Mouse (Mus musculus) kidney, embryonic 15.5 days (tissue): ENCODE measurements around the gene Caprin2. TPM values are rescaled to one million over a fixed set of nuclear protein-coding genes. Genes with fewer than 3 reads are reported as not detected.

Source experiments
- ATAC-seq: fragments of 200-750 bp; cut with Nextera tagmentation; replicated peaks from 2 replicates; pipeline ENCODE4 v1.8.0; 2017; ENCODE audit warnings: moderate TSS enrichment; ENCODE audit not compliant: low FRiP score
- H3K27ac ChIP-seq: fragments of 300-500 bp; sonication (generic); 2 replicates; pipeline ENCODE4 v1.5.1; 2015; ENCODE audit warnings: mild to moderate bottlenecking, inconsistent platforms
- H3K27me3 ChIP-seq: fragments of 300-500 bp; sonication (generic); 2 replicates; pipeline ENCODE4 v1.6.1; 2015; ENCODE audit warnings: inconsistent platforms
- H3K36me3 ChIP-seq: fragments of 300-500 bp; sonication (generic); 2 replicates; pipeline ENCODE4 v1.6.1; 2015; ENCODE audit warnings: inconsistent platforms
- H3K4me1 ChIP-seq: fragments of 300-500 bp; sonication (generic); 2 replicates; pipeline ENCODE4 v1.6.1; 2015; ENCODE audit warnings: inconsistent platforms
- H3K4me2 ChIP-seq: fragments of 300-500 bp; sonication (generic); 2 replicates; pipeline ENCODE4 v1.6.1; 2015; ENCODE audit warnings: moderate library complexity, mild to moderate bottlenecking, inconsistent platforms
- H3K4me3 ChIP-seq: fragments of 300-500 bp; sonication (generic); replicated peaks from 2 replicates; pipeline ENCODE4 v1.5.1; 2015; ENCODE audit warnings: mild to moderate bottlenecking, inconsistent platforms
- H3K9ac ChIP-seq: fragments of 300-500 bp; sonication (generic); 2 replicates; pipeline ENCODE4 v1.6.1; 2015; ENCODE audit warnings: mild to moderate bottlenecking, inconsistent platforms
- H3K9me3 ChIP-seq: fragments of 300-500 bp; sonication (generic); replicated peaks from 2 replicates; pipeline ENCODE4 v1.6.1; 2016; ENCODE audit warnings: inconsistent platforms
- WGBS: fragments of 180-500 bp; shearing (Covaris S2); methylation state at CpG from one replicate; pipeline ENCODE4 v1.1.7; 2015; ENCODE audit warnings: mixed read lengths; 5-methylcytosine and 5-hydroxymethylcytosine counted together
- polyA plus RNA-seq: library from polyadenylated mRNA; unstranded; fragments of >200 nt; fragmentation: Nextera tagmentation; extraction: Ambion mirVana; gene quantifications from 2 replicates; pipeline ENCODE4 v1.2.1, GENCODE M21; 2015

The Caprin2 gene
- polyA plus RNA-seq, 1 experiment from 2014 or later: 19.5 TPM

DNA sequence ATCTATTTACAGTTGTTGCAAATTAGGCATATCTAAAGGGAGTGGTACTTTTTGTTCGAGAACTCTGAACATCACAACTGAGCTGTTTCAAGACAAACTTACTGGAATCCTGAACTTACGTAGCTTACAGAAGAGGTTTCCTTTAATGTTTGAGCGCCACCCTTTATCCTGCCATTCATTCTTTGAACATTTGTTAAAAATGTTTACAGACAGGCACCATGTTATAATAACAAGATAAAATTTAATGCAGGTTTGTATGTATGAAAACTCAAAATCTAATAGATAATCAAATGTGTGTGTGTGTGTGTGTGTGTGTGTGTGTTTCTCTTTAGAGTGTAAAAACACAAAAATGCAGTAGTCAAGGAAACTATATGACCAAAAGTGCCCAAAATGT lies 64.3 kb downstream of the Caprin2 start:
- no peak overlapping the region for H3K9ac ChIP-seq

DNA sequence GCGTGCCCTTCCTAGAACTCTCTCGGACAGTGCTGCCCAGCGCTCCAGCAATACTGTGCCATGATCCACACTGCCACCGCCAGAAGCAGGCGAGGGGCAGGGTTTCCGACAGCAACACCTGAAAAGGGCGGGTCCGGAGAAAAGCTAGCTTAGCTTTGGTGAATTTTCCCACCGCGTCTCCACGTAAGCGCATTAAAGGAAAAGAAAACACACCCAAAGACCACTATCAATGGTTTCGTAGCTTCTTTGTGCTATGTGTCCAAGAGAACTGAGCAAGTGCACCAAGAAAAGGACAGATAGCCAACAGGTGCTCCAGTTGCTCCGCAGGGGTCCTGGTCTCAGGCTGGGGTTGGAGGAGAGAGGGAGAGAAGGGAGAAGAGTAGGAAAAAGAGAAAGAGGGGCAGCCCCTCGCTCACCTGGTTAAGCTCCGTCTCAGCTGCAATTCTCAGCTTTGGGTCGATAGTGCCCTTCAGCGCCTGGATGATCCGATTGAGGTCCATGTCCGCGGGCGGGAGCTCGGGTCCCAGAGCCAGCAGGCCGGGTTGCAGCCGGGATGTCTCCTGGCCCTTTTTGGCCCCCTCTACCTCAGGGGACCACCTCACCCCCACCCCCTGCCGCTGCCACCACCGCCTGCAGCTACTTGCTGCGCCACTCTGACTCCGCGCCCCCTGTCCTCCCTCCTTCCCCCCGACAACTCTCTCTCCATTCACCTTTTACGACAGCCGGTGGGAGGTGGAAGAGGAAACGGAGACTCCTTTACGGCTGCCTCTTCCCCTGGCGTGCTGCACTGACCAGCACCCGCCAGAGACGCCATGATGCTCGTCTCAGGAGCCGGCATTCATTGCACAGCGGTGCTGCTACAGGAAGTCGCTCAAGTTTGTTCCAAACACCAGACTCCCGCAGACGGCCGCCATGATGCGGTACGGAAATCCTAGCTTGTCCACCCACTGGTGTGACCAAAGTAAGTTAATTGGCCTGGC lies 65.0 kb downstream of the Caprin2 start, which contains the start of gene Ipo8:
TSS of gene Ipo8 (minus strand) at position 720 of the 980 bp plus-strand sequence.
- Histone ChIP-seq H3K9ac (peak within 1 kb of the TSS; percentile 79), H3K27me3 (no peaks in the 10 kb centered on the region), H3K9me3 (no peaks in the 10 kb centered on the region), H3K4me3 (peak within 1 kb of the TSS; percentile 94), H3K27ac (peak within 1 kb of the TSS; percentile 80), H3K4me2 (peak within 1 kb of the TSS; percentile 77), H3K36me3 (no peaks in the 10 kb centered on the region), H3K4me1 (peaks cover 10% of the 10 kb centered on the region)
- under 1% methylated on average over 47 of the region's 47 CpGs for WGBS
- peak; percentile 99 for ATAC-seq

More for the DNA sequence above, 64.3 kb downstream of the Caprin2 start:
- Histone ChIP-seq H3K9me3 (no peaks in the 10 kb centered on the region), H3K36me3 (no peaks in the 10 kb centered on the region), H3K4me3 (peak overlapping the region; percentile 94), H3K27ac (peak overlapping the region; percentile 80; the same call in 1 of the 2 replicates), H3K27me3 (no peaks in the 10 kb centered on the region), H3K4me1 (peaks cover 10% of the 10 kb centered on the region), H3K4me2 (peak overlapping the region; percentile 77)
- ATAC-seq: no peak
- WGBS: 31% methylated on average over 3 of the region's 3 CpGs

DNA sequence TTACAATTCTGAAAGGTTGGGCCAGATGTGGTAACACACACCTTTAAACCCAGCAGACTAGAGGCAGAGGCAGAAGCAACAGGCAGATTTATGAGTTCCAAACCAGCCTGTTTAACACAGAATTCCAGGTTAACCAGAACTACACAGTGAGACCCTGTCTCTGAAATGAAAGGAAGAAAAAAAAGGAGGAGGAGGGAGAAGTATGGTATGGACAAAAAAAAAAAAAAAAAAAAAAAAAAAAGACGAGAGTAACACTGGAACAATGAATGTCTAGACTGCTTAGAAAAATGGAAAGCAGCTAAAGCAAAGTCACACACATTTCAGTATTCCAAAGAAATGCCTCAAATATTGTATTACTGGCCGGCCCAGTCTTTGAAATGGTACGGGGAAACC lies 65.7 kb downstream of the Caprin2 start:
- peak overlapping the region; percentile 77 for H3K4me2 ChIP-seq
- H3K9ac ChIP-seq: peak overlapping the region; percentile 79
- peak overlapping the region; percentile 94 for H3K4me3 ChIP-seq
- H3K4me1 ChIP-seq: peaks cover 10% of the 10 kb centered on the region
- ATAC-seq: no peak
- no peaks in the 10 kb centered on the region for H3K36me3 ChIP-seq
- WGBS: 2% methylated on average over 3 of the region's 3 CpGs
- H3K9me3 ChIP-seq: no peaks in the 10 kb centered on the region
- H3K27me3 ChIP-seq: no peaks in the 10 kb centered on the region
- peak overlapping the region; percentile 80; the same call in 1 of the 2 replicates for H3K27ac ChIP-seq

DNA sequence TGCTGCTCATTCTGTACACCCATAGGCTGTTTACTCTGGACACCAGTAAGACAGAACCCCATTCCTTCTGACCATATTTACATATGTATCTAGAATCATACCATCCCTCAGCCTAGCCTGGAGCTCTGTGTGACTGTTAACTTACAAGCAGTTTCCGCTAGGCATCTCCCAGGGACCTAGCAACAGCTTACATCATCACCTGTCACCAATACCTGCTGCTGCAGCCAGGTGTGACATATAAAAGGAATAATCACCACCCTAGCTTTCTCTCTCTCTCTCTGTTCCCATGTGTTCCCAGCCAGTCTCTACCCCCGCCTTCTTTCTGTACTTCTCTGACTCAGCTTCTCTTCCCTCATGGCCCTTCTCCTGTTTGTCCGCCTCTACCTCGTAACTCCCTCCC lies 69.9 kb downstream of the Caprin2 start:
- Histone ChIP-seq H3K4me2 (no peak overlapping the region), H3K27ac (no peak overlapping the region), H3K36me3 (peaks cover 24% of the 10 kb centered on the region), H3K4me3 (no peak overlapping the region), H3K9ac (no peak overlapping the region), H3K4me1 (peaks cover 10% of the 10 kb centered on the region), H3K27me3 (no peaks in the 10 kb centered on the region), H3K9me3 (no peaks in the 10 kb centered on the region)
- WGBS: 88% methylated on average over 4 of the region's 4 CpGs
- no peak for ATAC-seq

DNA sequence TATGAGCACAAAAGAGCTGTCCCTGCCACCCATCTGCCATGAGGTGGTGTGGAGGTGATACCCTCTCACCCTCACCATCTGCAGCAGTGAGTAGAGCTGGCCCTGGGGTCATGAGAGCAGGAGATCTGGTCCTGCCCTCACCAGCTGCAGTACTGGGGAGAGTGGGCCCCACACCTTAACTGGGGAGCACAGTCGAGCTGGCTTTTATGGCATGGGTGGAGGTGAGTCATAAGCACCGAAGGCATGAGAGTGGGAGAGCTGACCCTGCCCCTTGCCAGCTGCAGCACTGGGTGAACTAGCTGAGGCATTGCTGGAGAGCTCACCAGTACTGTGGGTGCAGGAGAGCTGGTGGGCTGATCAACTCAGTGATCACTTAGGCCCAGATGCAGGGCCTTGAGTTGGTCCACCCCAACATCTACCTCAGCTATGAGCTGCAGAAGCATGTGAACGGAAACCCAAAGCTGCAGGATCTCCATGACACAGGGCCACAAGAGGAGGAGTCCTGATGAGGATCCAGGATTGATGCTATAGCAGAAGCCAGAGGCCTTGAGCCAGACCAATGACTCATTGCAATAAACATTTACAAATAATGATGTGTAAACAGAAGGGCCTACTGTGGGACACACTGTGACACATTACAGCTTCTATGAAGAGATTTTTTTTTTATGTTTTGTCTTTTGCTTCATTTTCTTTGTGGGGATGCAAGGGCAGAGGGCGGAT lies 77.3 kb downstream of the Caprin2 start:
- no peak for ATAC-seq

DNA sequence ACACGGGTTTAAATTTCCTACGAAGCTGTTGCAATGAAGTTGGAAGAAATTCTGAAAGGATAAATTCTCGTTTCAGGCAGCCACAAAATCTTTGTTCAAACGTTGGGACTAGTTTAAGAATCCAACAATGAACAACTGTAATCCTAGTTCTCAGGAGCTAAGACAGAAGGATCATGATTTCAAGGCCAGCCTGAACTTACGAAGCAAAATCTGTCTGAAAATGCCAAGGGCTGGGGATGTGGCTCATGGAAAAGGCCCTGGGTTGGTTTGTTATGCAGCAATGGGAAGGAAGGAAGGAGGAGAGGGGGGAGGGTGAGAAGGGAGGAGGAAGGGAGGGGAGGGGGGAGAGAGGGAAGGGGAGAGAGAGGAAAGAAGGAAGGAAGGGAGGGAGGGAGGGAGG lies 79.3 kb downstream of the Caprin2 start:
- H3K9me3 ChIP-seq: no peaks in the 10 kb centered on the region
- H3K27me3 ChIP-seq: no peaks in the 10 kb centered on the region
- H3K9ac ChIP-seq: no peak overlapping the region
- no peak for ATAC-seq
- H3K4me3 ChIP-seq: no peak overlapping the region
- peaks cover 81% of the 10 kb centered on the region for H3K36me3 ChIP-seq
- WGBS: 84% methylated on average over 5 of the region's 5 CpGs
- H3K4me1 ChIP-seq: no peaks in the 10 kb centered on the region
- no peak overlapping the region for H3K4me2 ChIP-seq
- no peak overlapping the region for H3K27ac ChIP-seq

More for the DNA sequence above, 77.3 kb downstream of the Caprin2 start:
- Histone ChIP-seq H3K9me3 (no peaks in the 10 kb centered on the region), H3K9ac (no peak overlapping the region), H3K4me1 (no peaks in the 10 kb centered on the region), H3K4me3 (no peak overlapping the region), H3K27ac (no peak overlapping the region), H3K27me3 (no peaks in the 10 kb centered on the region), H3K4me2 (no peak overlapping the region), H3K36me3 (peaks cover 76% of the 10 kb centered on the region)
- 85% methylated on average over 4 of the region's 4 CpGs for WGBS

DNA sequence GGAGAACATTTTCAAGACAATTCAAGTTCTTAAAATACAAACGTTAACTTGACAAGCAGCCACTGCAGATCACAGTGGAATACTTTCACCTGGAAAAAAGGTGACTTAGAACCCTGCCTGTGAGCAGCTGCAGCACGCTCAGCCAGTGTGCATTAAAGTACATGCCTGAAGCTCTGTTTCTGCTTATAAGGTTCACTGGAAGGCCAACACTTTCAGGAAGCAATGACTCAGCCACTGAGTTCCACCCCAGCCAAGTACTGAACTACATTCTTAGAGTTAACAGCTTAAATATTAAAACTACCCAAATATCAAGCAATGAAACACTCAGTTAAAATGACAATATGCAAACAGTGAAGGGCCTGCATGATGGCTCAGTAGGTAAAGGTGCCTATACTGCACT lies 84.9 kb downstream of the Caprin2 start:
- no peak for ATAC-seq
- Histone ChIP-seq H3K9ac (no peak overlapping the region), H3K36me3 (peaks cover 82% of the 10 kb centered on the region), H3K4me1 (no peaks in the 10 kb centered on the region), H3K9me3 (no peaks in the 10 kb centered on the region), H3K27ac (no peak overlapping the region), H3K4me2 (no peak overlapping the region), H3K4me3 (no peak overlapping the region), H3K27me3 (no peaks in the 10 kb centered on the region)
- 86% methylated on average over 2 of the region's 2 CpGs for WGBS

DNA sequence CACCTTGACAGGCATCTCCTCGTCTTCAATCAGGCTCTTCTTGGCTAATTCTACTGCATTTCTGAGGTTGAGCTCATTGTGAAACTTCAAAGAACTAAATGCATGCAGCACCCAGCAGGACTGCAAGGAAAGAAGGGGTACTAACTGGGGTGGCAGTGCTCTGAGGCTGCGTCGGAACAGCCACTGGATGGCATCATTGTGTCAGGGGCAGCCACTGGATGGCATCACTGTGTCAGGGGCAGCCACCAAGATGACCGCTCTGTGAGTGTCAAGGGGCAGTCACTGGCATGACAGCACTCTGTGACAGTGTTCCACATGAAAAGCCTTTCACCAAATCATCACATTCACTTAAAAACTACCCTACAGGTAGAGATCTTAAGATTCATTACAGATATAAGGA lies 96.3 kb downstream of the Caprin2 start:
- 91% methylated on average over 4 of the region's 4 CpGs for WGBS
- Histone ChIP-seq H3K4me3 (no peak overlapping the region), H3K4me1 (no peaks in the 10 kb centered on the region), H3K9me3 (no peaks in the 10 kb centered on the region), H3K27me3 (no peaks in the 10 kb centered on the region), H3K36me3 (peaks cover 74% of the 10 kb centered on the region), H3K27ac (no peak overlapping the region), H3K9ac (no peak overlapping the region), H3K4me2 (no peak overlapping the region)
- ATAC-seq: no peak

DNA sequence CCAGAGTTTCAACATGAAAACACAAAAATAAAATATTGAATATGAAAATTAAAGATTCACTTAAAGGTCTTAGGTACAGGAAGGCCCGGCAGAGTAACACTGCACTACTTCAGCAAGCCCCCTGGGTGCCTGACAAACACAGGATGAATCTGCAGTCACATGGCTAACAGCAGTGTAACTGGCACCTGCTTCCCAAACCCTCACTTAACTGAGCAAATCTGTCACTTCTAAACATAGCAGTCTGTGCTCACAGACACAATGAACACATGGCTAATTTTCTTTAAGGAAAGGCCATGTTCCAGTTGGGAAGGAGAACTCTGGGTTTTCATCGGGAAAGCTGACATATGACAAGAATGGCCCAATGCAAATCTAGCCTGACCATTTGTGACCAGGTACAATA lies 100.9 kb downstream of the Caprin2 start:
- H3K4me3 ChIP-seq: no peak overlapping the region
- H3K9ac ChIP-seq: no peak overlapping the region
- H3K9me3 ChIP-seq: no peaks in the 10 kb centered on the region
- WGBS: 93% methylated on average over 2 of the region's 2 CpGs
- peaks cover 63% of the 10 kb centered on the region for H3K36me3 ChIP-seq
- ATAC-seq: no peak
- no peak overlapping the region for H3K4me2 ChIP-seq
- no peaks in the 10 kb centered on the region for H3K27me3 ChIP-seq
- no peaks in the 10 kb centered on the region for H3K4me1 ChIP-seq
- H3K27ac ChIP-seq: no peak overlapping the region

Other genes starting within 250 kb of the Caprin2 start
- 26.7 and 27.2 TPM in 2 replicates for gene Ipo8, start 64.8 kb downstream of the Caprin2 start, polyA plus RNA-seq
- 144 and 158 TPM in 2 replicates for gene Sinhcaf, start 50.2 kb upstream of the Caprin2 start, polyA plus RNA-seq
- gene Dennd5b, start 205.4 kb upstream of the Caprin2 start, polyA plus RNA-seq: 9.1 and 9.6 TPM in 2 replicates
- not detected in 2 replicates for gene Gm10203, start 233.9 kb upstream of the Caprin2 start, polyA plus RNA-seq
- gene Etfbkmt, start 243.6 kb upstream of the Caprin2 start, polyA plus RNA-seq: 20.4 and 21.8 TPM in 2 replicates